Mouse (Mus musculus): ENCODE data around the gene Brd7. TPM values are rescaled to one million over a fixed set of nuclear protein-coding genes. Genes with fewer than 3 reads are reported as not detected.

Gene Brd7
- polyA plus RNA-seq (2012; rRNA removed), result 23.9 and 25.6 TPM in 2 replicates

- Histone ChIP-seq H3K4me1 (ENCODE audit: control insufficient read depth, insufficient read depth, low read length) (peaks cover 5% of the 10 kb centered on the region; the same call in 1 of the 2 replicates), H3K36me3 (ENCODE audit: control insufficient read depth, insufficient read depth, low read length) (peaks cover 5% of the 10 kb centered on the region), H3K4me3 (ENCODE audit: insufficient read depth, low read depth, low read length) (peak within 1 kb of the TSS; percentile 98), H3K27ac (ENCODE audit: insufficient read depth, low read depth, low read length) (peak within 1 kb of the TSS; percentile 98), H3K27me3 (replicated peaks; ENCODE audit: control insufficient read depth, insufficient read depth, low read length) (no peaks in the 10 kb centered on the region)
- DNase-seq, result peak; percentile 90
- WGBS, result under 1% methylated on average over 89 of the region's 91 CpGs
- TF ChIP-seq POLR2A (IDR thresholded peaks at IDR 0.05; ENCODE audit: low read depth, low read length) (no peak), CTCF (conservative IDR thresholded peaks at IDR 0.05; ENCODE audit: insufficient read depth, insufficient read length, low read depth, low read length) (peak; percentile 58)
Observed at GRCm38 (mm10) chr8:88361708-88362428, at the start of gene Brd7. Gene Brd7 (minus strand): TSS chr8:88362194.

GRCm38 (mm10) chr8:88411461-88411860 is 49.5 kb upstream of the Brd7 start:
- 73% methylated on average over 6 of the region's 6 CpGs for WGBS
- no peak overlapping the region for H3K27ac ChIP-seq (ENCODE audit: insufficient read depth, low read depth, low read length)
- H3K4me1 ChIP-seq (ENCODE audit: control insufficient read depth, insufficient read depth, low read length), result no peaks in the 10 kb centered on the region
- no peaks in the 10 kb centered on the region for H3K27me3 ChIP-seq (replicated peaks; ENCODE audit: control insufficient read depth, insufficient read depth, low read length)
- no peaks in the 10 kb centered on the region for H3K36me3 ChIP-seq (ENCODE audit: control insufficient read depth, insufficient read depth, low read length)
- no peak for DNase-seq
- H3K4me3 ChIP-seq (ENCODE audit: insufficient read depth, low read depth, low read length), result no peak overlapping the region
- TF ChIP-seq POLR2A (IDR thresholded peaks at IDR 0.05; ENCODE audit: low read depth, low read length), result no peak
- no peak for TF ChIP-seq CTCF (conservative IDR thresholded peaks at IDR 0.05; ENCODE audit: insufficient read depth, insufficient read length, low read depth, low read length)

- no peak overlapping the region for H3K4me3 ChIP-seq (ENCODE audit: insufficient read depth, low read depth, low read length)
- no peaks in the 10 kb centered on the region for H3K27me3 ChIP-seq (replicated peaks; ENCODE audit: control insufficient read depth, insufficient read depth, low read length)
- H3K36me3 ChIP-seq (ENCODE audit: control insufficient read depth, insufficient read depth, low read length), result no peaks in the 10 kb centered on the region
- TF ChIP-seq POLR2A (IDR thresholded peaks at IDR 0.05; ENCODE audit: low read depth, low read length), result no peak
- no peak for TF ChIP-seq CTCF (conservative IDR thresholded peaks at IDR 0.05; ENCODE audit: insufficient read depth, insufficient read length, low read depth, low read length)
- no peak for DNase-seq
- WGBS, result 46% methylated on average over 11 of the region's 11 CpGs
- H3K27ac ChIP-seq (ENCODE audit: insufficient read depth, low read depth, low read length), result no peak overlapping the region
- no peaks in the 10 kb centered on the region for H3K4me1 ChIP-seq (ENCODE audit: control insufficient read depth, insufficient read depth, low read length)
Observed at GRCm38 (mm10) chr8:88409401-88409940, 47.5 kb upstream of the Brd7 start.

GRCm38 (mm10) chr8:88407716-88408115 is 45.7 kb upstream of the Brd7 start:
- Histone ChIP-seq H3K4me1 (ENCODE audit: control insufficient read depth, insufficient read depth, low read length) (no peaks in the 10 kb centered on the region), H3K36me3 (ENCODE audit: control insufficient read depth, insufficient read depth, low read length) (no peaks in the 10 kb centered on the region), H3K27me3 (replicated peaks; ENCODE audit: control insufficient read depth, insufficient read depth, low read length) (no peaks in the 10 kb centered on the region), H3K27ac (ENCODE audit: insufficient read depth, low read depth, low read length) (no peak overlapping the region), H3K4me3 (ENCODE audit: insufficient read depth, low read depth, low read length) (no peak overlapping the region)
- no peak for DNase-seq
- 96% methylated on average over 6 of the region's 6 CpGs for WGBS
- TF ChIP-seq POLR2A (IDR thresholded peaks at IDR 0.05; ENCODE audit: low read depth, low read length), result no peak
- TF ChIP-seq CTCF (conservative IDR thresholded peaks at IDR 0.05; ENCODE audit: insufficient read depth, insufficient read length, low read depth, low read length), result no peak

GRCm38 (mm10) chr8:88398060-88398459 is 36.1 kb upstream of the Brd7 start:
- H3K27ac ChIP-seq (ENCODE audit: insufficient read depth, low read depth, low read length), result no peak overlapping the region
- DNase-seq, result no peak
- WGBS, result 88% methylated on average over 4 of the region's 4 CpGs
- no peaks in the 10 kb centered on the region for H3K4me1 ChIP-seq (ENCODE audit: control insufficient read depth, insufficient read depth, low read length)
- H3K27me3 ChIP-seq (replicated peaks; ENCODE audit: control insufficient read depth, insufficient read depth, low read length), result no peaks in the 10 kb centered on the region
- TF ChIP-seq CTCF (conservative IDR thresholded peaks at IDR 0.05; ENCODE audit: insufficient read depth, insufficient read length, low read depth, low read length), result no peak
- TF ChIP-seq POLR2A (IDR thresholded peaks at IDR 0.05; ENCODE audit: low read depth, low read length), result no peak
- H3K4me3 ChIP-seq (ENCODE audit: insufficient read depth, low read depth, low read length), result no peak overlapping the region
- H3K36me3 ChIP-seq (ENCODE audit: control insufficient read depth, insufficient read depth, low read length), result no peaks in the 10 kb centered on the region

GRCm38 (mm10) chr8:88393298-88393697 is 31.3 kb upstream of the Brd7 start:
- Histone ChIP-seq H3K4me3 (ENCODE audit: insufficient read depth, low read depth, low read length) (no peak overlapping the region), H3K4me1 (ENCODE audit: control insufficient read depth, insufficient read depth, low read length) (no peaks in the 10 kb centered on the region), H3K36me3 (ENCODE audit: control insufficient read depth, insufficient read depth, low read length) (no peaks in the 10 kb centered on the region), H3K27me3 (replicated peaks; ENCODE audit: control insufficient read depth, insufficient read depth, low read length) (no peaks in the 10 kb centered on the region), H3K27ac (ENCODE audit: insufficient read depth, low read depth, low read length) (no peak overlapping the region)
- TF ChIP-seq CTCF (conservative IDR thresholded peaks at IDR 0.05; ENCODE audit: insufficient read depth, insufficient read length, low read depth, low read length), result no peak
- no peak for TF ChIP-seq POLR2A (IDR thresholded peaks at IDR 0.05; ENCODE audit: low read depth, low read length)
- no peak for DNase-seq
- WGBS, result 90% methylated on average over 3 of the region's 3 CpGs

GRCm38 (mm10) chr8:88390749-88391148 is 28.8 kb upstream of the Brd7 start:
- Histone ChIP-seq H3K4me1 (ENCODE audit: control insufficient read depth, insufficient read depth, low read length) (no peaks in the 10 kb centered on the region), H3K36me3 (ENCODE audit: control insufficient read depth, insufficient read depth, low read length) (no peaks in the 10 kb centered on the region), H3K27ac (ENCODE audit: insufficient read depth, low read depth, low read length) (no peak overlapping the region), H3K27me3 (replicated peaks; ENCODE audit: control insufficient read depth, insufficient read depth, low read length) (no peaks in the 10 kb centered on the region), H3K4me3 (ENCODE audit: insufficient read depth, low read depth, low read length) (no peak overlapping the region)
- TF ChIP-seq CTCF (conservative IDR thresholded peaks at IDR 0.05; ENCODE audit: insufficient read depth, insufficient read length, low read depth, low read length) (peak; percentile 44), POLR2A (IDR thresholded peaks at IDR 0.05; ENCODE audit: low read depth, low read length) (no peak)
- peak; percentile 26 for DNase-seq
- WGBS, result 91% methylated on average over 1 of the region's 1 CpGs

All from kidney, adult 2 months (tissue).